Mouse (Mus musculus) spleen, embryonic (tissue): ENCODE measurements around the gene Dnajc4.

ENCODE experiments used
- CTCF ChIA-PET: fragments of 350-600 bp; sonication (Branson Sonifier 250); formaldehyde crosslinking; loops from one replicate; lab custom pipeline; 2022; lab: Charles Lee

Dnajc4 gene

DNA sequence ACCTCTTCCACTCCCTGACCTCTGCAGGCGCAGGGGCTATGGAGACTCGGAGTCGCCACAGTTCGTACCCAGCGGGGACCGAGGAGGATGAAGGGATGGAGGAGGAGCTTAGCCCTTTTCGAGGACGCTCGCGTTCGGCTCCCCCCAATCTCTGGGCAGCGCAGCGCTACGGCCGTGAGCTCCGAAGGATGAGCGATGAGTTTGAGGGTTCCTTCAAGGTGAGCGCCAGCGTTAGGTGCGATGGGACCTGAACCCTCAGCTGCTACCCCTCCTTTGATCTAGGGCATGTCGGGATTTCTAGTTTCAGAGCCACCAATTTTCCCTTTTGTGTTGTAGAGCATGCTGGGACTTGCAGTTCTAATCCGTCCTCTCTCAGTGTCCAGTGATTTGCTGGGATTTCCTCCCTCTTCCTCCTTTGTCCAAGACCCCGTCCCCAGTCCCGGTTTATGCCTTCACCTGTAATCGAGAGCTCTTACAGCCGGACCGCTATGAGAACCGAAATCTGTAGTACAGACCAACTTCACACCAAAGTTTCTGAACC lies 41.7 kb downstream of the Dnajc4 start:
- CTCF ChIA-PET, result no interaction called here

DNA sequence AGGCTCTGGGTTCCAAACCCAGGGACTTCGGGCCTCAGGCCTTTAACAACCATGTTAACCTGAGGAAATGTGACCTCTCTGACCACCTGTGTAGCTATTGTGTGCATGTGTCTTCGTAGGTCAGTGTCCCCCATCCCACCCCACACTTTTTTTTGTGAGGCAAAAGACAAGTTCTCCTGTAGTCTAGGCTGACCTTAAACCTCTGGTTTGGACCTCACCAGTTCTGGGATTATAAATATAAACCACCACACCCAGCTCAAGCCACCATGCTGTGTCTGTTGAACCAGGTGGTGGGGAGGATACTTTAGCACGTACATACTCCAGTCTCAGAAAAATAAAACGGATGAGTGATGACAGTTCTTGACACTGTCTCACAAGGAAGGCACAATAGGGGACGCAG lies 42.4 kb downstream of the Dnajc4 start:
- CTCF ChIA-PET, result no interaction called here

DNA sequence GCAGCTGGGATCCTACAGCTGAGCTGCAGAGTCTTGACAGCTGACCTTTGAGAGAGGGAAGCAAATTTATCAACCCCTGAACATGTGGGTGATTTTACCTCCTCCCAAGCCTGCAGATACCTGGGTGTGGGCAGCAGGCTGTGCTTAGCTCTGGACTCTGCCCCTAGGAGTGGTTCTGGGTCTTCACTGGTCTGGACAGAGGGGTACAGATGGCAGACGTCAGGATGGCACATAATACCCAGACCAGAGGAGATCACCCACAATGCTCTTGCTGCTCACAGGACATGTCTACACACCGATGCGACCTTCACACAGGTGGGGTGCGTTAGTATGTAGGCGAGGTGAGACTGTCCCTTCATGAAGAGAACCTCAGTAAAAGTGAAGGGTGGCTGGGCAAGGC lies 42.8 kb downstream of the Dnajc4 start:
- CTCF ChIA-PET, result no interaction called here

DNA sequence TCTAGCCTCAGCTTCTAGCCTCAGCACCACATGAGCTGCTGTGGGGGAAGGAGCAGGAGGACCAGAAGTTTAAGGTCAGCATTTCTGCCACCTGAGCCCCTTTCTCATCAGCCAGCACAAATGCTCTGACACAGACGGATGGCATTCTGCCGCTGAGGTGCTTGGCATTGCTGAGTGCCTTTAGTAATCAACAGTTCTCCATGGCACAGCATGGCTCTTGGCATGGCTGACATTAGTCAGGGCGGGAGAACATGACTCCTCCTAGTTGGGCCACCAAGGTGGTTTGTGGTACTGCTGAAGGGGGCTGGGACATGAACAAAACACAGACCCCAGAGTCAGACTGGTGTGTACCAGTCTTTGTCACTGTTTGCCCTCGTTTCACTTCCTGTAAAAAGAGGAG lies 44.2 kb downstream of the Dnajc4 start:
- CTCF ChIA-PET, result no interaction called here

DNA sequence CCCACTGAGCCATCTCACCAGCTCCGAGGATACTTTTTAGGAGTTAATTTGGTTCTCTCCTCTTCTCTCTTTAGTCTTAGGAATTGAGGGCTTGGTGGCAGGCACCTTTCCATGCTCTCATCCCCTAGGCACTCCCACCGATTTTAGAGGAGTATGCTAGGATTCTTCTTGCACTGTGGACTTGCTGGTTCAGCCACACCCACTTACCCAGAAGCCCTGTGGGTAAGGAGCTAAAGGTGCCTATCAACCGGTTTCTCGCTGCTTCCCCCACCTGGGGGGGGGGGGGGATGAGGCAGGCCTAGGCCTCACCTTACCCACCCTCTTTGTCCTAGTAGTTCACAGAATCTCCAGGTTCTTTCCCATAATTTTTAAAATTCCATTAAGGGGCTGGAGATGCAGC lies 44.6 kb downstream of the Dnajc4 start:
- CTCF ChIA-PET, result no interaction called here

DNA sequence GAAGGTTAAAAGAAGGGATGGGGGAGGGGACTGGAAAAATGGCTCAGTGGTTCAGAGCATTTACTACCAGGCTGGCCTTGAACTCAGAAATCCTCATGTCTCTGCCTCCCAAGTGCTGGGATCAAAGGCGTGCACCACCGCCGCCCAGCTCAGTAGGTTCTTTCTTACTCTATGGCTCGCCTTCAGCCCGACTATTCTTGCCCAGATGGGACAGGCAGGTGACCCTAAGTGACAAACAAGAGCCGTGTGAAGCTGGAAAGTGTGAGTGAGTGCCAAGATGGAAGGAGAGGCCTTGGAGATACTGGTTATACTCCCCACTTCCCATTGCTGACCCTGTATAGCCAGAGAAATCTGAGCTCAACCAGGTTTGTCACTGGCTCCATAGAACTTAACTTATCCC lies 48.7 kb downstream of the Dnajc4 start:
- CTCF ChIA-PET, result no interaction called here

DNA sequence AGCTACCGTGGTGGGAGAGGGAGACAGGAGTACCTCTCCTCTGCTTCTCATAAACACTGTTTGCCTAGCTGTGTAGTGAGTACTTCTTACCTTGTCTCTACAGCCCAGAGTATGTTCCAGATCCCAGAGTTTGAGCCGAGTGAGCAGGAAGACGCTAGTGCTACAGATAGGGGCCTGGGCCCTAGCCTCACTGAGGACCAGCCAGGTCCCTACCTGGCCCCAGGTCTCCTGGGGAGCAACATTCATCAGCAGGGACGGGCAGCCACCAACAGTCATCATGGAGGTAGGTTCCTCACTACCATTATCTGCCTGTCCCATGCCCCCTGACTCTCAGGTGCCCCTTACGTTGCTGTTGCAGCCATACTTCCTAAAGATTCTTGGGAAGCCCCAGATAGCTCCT lies 49.6 kb downstream of the Dnajc4 start:
- CTCF ChIA-PET, result interaction anchor here (1.1 kb wide), 1 partner anchor 11 kb away, joined by 4 read pairs; no protein-coding TSS in a partner anchor

DNA sequence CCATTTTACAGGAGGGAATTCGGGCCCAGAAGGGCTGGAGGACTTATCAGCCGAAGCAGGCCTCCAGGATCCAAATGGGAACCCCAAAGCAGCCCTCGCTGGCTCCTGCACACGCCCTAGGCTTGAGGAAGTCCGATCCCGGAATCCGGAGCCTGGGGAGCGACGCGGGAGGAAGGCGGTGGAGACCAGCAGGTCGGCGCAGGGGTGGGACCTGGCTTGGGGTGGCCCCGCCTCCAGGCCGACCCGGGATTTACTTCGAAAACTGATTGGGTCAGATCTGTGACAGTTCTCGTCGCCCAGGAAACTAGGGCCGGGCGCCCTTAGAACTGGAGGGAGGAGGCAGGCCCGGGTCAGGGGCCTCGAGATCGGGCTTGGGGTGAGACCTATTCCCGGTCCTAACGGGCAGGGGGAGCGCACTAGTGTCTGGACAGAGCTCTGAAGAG lies 50.1 kb downstream of the Dnajc4 start, which contains the start of gene Gpr137:
TSS of gene Gpr137 (minus strand) at position 232 of the 443 bp plus-strand sequence.
- CTCF ChIA-PET, result interaction anchor here (1.1 to 1.9 kb wide), 2 partner anchors 11 to 28 kb away, joined by 4 to 10 read pairs; no protein-coding TSS in a partner anchor

DNA sequence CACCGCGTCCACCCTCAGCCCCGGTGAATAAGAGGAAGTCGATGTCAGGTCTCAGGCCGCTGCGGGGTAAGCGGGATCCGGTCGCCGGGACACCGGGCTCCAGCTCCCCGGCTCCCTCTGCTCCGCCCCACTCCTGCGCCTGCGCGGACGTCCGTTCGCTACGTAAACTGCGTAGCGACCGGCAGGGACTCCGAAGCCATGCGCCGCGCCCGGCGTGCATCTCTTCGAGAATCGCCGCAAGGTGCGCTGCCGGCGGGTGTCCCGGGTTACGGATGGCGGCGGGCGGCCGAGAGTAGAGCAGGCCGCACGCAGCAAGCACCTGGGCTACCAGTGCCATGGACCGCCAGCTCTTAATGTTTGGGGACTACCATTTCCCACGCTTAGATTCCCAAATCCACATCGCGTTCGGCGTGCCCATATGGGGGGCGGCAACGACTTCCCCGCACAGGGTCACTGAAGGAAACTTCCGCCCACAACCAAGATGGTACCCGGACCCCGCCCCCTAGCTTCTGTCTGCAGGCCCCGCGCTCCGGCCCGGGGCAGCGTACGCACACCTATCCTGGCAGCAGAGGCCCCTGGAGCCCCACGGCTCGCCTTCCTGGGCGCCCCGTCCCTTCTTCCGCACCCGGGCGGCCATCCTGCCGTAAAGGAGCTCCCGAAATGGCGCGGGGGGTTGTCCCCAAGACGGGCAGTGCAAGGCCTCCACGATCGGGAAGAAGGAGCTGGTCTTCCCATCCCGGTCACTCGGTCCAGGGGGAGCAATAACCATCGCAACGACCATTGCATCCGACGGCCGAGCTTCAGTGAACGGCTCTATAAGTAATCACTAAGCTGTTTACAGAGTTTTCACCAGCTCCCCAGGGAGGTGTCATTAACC lies 50.8 kb downstream of the Dnajc4 start, which contains the start of gene Bad:
TSS of gene Bad (plus strand) at position 490 of the 877 bp plus-strand sequence.
- CTCF ChIA-PET, result interaction anchor here (1.1 to 1.9 kb wide), 2 partner anchors 12 to 29 kb away, joined by 4 to 10 read pairs; no protein-coding TSS in a partner anchor

DNA sequence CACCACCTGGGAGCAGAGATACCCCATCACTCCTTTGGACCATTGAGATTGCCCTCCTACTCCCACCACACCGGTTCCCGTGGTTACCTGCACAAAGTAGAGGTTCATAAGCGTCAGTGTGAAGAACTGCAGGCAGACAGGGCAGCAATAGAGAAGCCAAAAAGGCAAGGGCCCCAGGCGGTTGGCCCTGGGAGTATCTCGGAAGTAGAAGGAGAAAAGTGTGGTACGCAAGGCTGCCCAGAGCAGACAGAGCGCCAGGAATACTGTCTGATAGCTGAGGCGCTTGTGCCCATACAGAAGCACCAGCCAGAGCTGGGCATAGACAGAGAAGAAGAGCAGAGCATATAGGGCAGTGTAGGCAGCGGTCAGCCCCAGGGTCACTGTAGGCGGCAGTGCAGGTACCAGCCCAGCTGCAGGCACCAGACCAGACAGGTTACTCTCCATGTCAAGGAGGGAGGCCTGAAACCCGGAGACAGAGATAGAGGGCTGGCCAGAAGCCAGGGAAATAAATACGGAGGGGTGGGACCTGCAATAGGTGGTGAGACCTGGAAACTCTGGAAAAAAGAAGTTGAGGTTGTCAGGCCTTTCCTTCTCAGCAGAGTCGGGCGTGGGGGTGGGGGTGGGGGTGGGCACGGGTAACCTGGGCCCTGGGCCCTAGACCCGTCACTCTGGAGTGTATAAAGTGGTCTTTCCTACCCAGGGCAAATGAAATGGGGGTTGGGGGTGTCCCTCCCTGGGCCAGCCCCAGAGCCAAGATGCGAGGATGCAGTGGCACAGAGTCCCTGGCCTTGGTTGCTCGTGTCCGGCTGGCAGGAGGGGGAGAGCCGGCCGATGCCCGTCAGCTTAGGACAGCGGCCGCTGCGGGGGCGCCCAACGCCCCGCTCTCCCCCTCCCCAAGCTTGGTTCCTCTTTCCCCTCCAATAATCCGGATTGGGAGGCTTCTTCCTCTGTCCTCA lies 51.7 kb downstream of the Dnajc4 start:
- CTCF ChIA-PET, result interaction anchor here (1.9 kb wide), 1 partner anchor 30 kb away, joined by 10 read pairs; no protein-coding TSS in a partner anchor

DNA sequence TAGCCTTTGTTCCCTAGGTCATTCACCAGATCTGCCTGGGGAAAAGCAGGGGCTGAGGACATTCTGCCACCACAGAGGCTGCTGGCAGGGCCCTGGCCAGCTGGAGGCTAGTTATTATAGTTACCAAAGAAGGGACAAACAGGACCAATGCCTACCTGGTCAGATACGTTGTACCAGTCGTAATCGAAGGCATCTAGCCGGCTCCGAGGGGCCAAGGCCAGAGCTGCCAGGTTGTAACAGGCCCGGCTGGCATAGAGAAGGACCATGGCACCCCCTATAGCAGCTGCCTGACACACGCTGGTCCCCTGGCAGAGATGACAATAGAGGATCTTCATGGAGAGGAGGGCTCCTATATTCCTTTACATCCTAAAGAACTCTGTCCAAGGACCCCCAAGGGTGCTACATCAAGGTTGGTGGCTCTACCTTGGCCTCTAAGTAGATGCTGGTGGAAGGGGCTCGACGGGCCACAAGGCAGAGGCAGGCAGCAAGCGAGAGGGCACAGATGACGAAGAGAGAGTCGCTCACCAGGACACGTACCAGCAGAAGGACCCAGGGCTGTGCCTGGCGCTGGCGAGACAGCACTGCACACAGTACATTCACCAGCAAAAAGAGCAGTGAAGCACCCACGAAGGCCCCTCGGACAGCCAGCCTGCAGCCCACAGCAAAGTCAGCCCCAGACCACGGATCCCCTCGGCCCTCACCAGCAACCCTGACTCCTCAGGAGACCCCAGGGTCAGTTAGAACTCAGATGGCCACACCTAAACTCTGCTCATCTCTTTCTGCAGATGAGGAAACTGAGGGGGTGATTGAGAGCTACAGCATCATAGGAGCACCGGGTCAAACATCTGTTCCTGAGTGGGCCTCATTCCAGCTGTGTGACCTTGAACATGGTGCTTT lies 53.0 kb downstream of the Dnajc4 start:
- CTCF ChIA-PET, result no interaction called here
